Mouse (Mus musculus) hindbrain, embryonic 14.5 days (tissue): ENCODE measurements around the gene Relt. TPM values are rescaled to one million over a fixed set of nuclear protein-coding genes. Genes with fewer than 3 reads are reported as not detected.

Source experiments
- ATAC-seq: fragments of 200-750 bp; cut with Nextera tagmentation; 2 replicates; pipeline ENCODE4 v1.8.0; 2017; ENCODE audit warnings: moderate number of reproducible peaks, mild to moderate bottlenecking, moderate TSS enrichment, moderate library complexity; ENCODE audit not compliant: low FRiP score
- DNase-seq: peaks from one replicate; pipeline ENCODE4 v3.0.0-alpha.2; 2015; ENCODE audit warnings: low spot score
- H3K27ac ChIP-seq: fragments of 300-500 bp; sonication (generic); 2 replicates; pipeline ENCODE4 v1.5.1; 2014; ENCODE audit warnings: mild to moderate bottlenecking, moderate library complexity
- H3K27me3 ChIP-seq: fragments of 300-500 bp; sonication (generic); 2 replicates; pipeline ENCODE4 v1.6.1; 2014; ENCODE audit warnings: mild to moderate bottlenecking, low read length, mixed read lengths; ENCODE audit not compliant: control insufficient read depth, insufficient read depth
- H3K36me3 ChIP-seq: fragments of 300-500 bp; sonication (generic); replicated peaks from 2 replicates; pipeline ENCODE4 v1.6.1; 2014; ENCODE audit not compliant: control insufficient read depth, insufficient read depth
- H3K4me1 ChIP-seq: fragments of 300-500 bp; sonication (generic); replicated peaks from 2 replicates; pipeline ENCODE4 v1.6.1; 2014; ENCODE audit warnings: antibody characterized with exemption, low read length, mixed read lengths; ENCODE audit not compliant: control insufficient read depth, insufficient read depth
- H3K4me2 ChIP-seq: fragments of 300-500 bp; sonication (generic); replicated peaks from 2 replicates; pipeline ENCODE4 v1.6.1; 2014; ENCODE audit warnings: mild to moderate bottlenecking, moderate library complexity
- H3K4me3 ChIP-seq: fragments of 300-500 bp; sonication (generic); replicated peaks from 2 replicates; pipeline ENCODE4 v1.5.1; 2014; ENCODE audit warnings: mild to moderate bottlenecking, low read length
- H3K9ac ChIP-seq: fragments of 300-500 bp; sonication (generic); 2 replicates; pipeline ENCODE4 v1.6.1; 2014
- H3K9me3 ChIP-seq: fragments of 300-500 bp; sonication (generic); 2 replicates; pipeline ENCODE4 v1.6.1; 2016; ENCODE audit warnings: low read length; ENCODE audit not compliant: control insufficient read depth
- WGBS: fragments of 180-500 bp; shearing (Covaris S2); extraction: QIAGEN DNeasy Blood & Tissue Kit; methylation state at CpG from one replicate; pipeline ENCODE4 v1.1.7; 2014; 5-methylcytosine and 5-hydroxymethylcytosine counted together
- polyA plus RNA-seq: library from polyadenylated mRNA; unstranded; fragments of >200 nt; fragmentation: Nextera tagmentation; extraction: Ambion mirVana; gene quantifications from 2 replicates; pipeline ENCODE4 v1.2.1, GENCODE M21; 2014

Relt gene
- polyA plus RNA-seq, 1 experiment from 2014 or later: 5.0 TPM

DNA sequence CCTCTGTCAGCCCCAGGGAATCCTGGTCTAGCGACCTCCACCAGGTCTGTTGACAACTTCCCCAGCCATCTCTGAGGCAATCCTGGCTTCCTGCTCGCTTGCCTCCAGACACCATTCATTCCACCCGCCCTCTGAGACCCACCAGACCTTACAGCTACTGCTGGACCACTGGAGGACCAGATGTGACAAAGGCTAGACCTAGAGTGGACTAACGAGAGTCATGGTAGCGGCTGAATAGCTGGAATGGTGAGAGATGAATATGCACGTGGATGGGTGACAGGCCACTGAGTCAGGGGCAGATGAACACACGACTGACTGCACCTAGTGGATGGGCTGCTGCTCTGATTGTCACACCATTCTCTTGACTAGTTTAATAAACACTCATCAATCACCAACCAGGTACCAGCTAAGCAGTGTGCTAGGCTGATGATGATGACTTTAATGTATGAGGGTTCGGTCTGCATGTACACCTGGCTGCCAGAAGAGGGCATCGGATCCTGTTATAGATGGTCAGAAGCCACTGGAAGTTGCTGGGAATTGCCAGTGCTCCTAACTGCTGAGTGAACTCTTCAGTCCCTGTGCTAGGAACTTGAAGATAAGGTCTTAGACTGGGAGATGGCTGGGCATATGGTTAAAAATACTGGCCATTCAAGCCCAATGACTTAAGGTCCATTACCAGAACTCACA is 39.3 kb upstream of the Relt start:
- H3K4me1 ChIP-seq: no peaks in the 10 kb centered on the region
- H3K36me3 ChIP-seq: no peaks in the 10 kb centered on the region
- H3K9me3 ChIP-seq: no peaks in the 10 kb centered on the region
- ATAC-seq (no peak), DNase-seq (no peak)
- no peaks in the 10 kb centered on the region for H3K27me3 ChIP-seq
- WGBS: 78% methylated on average over 9 of the region's 9 CpGs
- no peak overlapping the region for H3K9ac ChIP-seq
- no peak overlapping the region for H3K4me3 ChIP-seq
- no peak overlapping the region for H3K4me2 ChIP-seq
- no peak overlapping the region for H3K27ac ChIP-seq

DNA sequence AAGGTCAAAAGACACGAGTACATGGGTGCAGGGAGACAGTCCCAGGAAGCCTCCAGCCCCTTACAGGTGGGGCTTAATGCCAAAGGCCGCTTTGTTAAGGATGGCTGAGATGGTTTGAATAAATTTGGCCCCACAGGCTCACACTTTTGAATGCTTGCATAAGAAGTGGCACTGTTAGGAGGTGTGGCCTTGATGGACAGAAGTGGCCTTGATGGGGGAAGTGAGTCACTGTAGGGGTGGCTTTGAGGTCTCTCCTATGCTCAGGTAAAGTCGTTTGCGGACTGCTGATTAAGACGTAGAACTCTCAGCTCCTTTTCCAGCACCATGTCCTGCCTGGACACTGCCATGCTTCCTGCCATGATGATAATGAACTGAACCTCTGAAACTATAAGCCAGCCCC is 34.6 kb upstream of the Relt start:
- Histone ChIP-seq H3K4me2 (no peak overlapping the region), H3K9me3 (no peaks in the 10 kb centered on the region), H3K4me1 (peaks cover 27% of the 10 kb centered on the region), H3K36me3 (no peaks in the 10 kb centered on the region), H3K9ac (no peak overlapping the region), H3K4me3 (no peak overlapping the region), H3K27me3 (no peaks in the 10 kb centered on the region), H3K27ac (no peak overlapping the region)
- no peak for DNase-seq
- WGBS: 81% methylated on average over 5 of the region's 5 CpGs
- ATAC-seq: no peak

DNA sequence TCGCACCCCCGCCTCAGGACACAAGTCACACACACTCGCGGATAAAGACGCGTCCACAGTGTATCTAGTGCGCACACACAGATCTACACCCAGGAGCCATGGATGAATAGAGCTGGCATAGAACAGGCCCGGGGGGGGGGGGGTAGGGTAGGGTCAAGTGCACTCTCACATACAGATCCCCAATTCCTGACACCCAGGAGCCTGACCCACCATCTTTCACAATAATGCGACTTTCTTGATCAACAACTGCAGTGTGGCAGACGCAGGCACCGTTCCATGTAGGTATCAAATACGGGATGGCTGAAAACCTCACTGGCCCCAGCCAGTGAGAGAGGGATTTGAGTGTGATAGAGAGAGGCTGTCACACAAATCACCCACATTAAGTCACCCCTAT is 31.6 kb upstream of the Relt start:
- Histone ChIP-seq H3K4me3 (peak overlapping the region; percentile 56), H3K9me3 (no peaks in the 10 kb centered on the region), H3K4me2 (peak overlapping the region; percentile 96), H3K27ac (0 out of 2 replicates have a peak overlapping the region, but pooled peaks have one; percentile 53), H3K27me3 (no peaks in the 10 kb centered on the region), H3K9ac (peak overlapping the region; percentile 86), H3K4me1 (peaks cover 27% of the 10 kb centered on the region), H3K36me3 (0 out of 2 replicates have a peak, but pooled peaks cover 5% of the 10 kb centered on the region)
- ATAC-seq (no peak; the same call in 1 of the 2 replicates), DNase-seq (no peak)
- 6% methylated on average over 12 of the region's 12 CpGs for WGBS

DNA sequence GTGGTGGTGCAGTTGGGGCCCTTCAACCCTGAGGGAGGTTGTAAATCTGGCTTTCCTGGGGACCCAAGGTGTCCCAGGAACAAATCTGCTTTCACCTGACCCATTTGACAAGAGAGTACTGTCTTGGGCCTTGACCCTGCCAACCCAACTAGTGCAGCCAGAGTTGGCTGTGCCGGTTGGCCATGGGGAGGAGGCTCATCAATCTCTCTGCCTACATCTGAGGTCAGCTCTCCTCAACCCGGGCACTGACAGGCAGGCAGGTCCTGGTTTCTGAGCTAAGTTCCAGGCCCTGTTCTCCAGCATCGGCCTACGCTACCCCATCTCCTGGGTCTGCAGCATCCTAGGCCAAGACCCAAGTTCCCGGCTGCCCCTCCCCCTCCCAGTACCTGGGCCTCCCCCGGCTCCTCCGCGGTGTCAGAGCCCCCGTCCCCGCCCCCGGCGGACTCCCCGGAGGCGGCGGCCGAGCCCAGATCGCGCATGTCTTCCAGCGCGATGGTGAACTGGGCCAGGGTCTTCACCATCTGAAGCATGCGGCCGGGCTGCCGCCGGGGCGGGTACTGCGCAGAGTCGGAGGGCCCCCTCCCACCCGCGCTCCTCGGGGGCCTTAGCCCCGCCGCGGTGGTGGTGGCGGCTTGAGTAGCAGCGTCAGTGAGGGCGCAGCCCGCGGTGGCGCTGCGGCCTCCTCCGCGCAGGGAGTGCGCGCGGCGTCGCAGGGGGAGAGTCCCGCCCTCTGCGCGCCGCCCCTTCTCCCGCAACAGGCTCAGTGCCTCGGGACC is 31.0 kb upstream of the Relt start:
- H3K4me3 ChIP-seq: peak overlapping the region; percentile 56
- 0 out of 2 replicates have a peak, but pooled peaks cover 11% of the 10 kb centered on the region for H3K36me3 ChIP-seq
- DNase-seq (peak; percentile 67), ATAC-seq (peak; percentile 81)
- peak overlapping the region; percentile 53 for H3K27ac ChIP-seq
- no peaks in the 10 kb centered on the region for H3K9me3 ChIP-seq
- WGBS: 3% methylated on average over 46 of the region's 53 CpGs
- peak overlapping the region; percentile 96 for H3K4me2 ChIP-seq
- peak overlapping the region; percentile 86 for H3K9ac ChIP-seq
- peaks cover 27% of the 10 kb centered on the region for H3K4me1 ChIP-seq
- H3K27me3 ChIP-seq: no peaks in the 10 kb centered on the region

DNA sequence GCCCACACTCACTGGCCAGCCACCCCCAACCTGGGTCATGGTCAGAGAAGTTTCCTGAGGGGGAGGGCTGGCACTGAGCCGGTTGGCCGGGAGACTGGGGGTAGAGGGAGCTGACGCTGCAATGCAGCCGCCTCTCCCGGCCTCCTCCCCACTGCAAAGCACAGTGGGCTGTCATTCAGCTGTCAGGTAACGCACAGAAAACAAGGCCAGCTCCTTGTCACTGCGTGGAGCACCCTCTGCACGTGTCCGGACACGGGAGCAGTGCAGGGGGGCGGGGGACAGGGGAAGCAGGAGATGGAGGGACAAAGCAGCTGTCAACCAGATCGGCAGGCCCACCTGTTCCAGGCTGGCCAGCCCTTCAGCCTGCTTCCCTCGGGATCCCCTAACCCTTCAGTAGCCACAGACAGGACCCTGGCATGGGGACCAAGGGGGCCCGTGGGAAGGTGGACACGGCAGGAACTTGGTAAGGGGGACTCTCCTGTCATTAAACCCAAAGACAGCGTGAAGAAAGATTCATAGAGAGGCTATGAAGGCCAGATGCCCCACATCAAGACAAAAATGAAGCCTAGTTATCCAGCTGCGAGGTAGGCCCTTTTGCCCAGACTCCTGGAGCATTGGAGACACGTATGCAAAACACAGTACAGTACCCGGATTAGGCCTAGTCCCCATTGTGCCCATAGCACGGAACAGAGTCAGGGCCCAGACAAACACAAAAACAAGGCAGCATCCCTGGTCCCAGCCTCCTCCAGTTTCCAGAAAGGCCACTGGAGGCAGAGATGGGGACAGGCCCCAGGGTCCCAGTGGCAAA is 30.2 kb upstream of the Relt start:
- ATAC-seq (peak; percentile 15; the same call in 1 of the 2 replicates), DNase-seq (no peak)
- H3K9me3 ChIP-seq: no peaks in the 10 kb centered on the region
- peak overlapping the region; percentile 86 for H3K9ac ChIP-seq
- H3K4me1 ChIP-seq: peaks cover 27% of the 10 kb centered on the region
- peak overlapping the region; percentile 47 for H3K27ac ChIP-seq
- peak overlapping the region; percentile 96 for H3K4me2 ChIP-seq
- H3K36me3 ChIP-seq: 0 out of 2 replicates have a peak, but pooled peaks cover 15% of the 10 kb centered on the region
- H3K4me3 ChIP-seq: peak overlapping the region; percentile 56
- H3K27me3 ChIP-seq: no peaks in the 10 kb centered on the region
- WGBS: 33% methylated on average over 20 of the region's 20 CpGs

DNA sequence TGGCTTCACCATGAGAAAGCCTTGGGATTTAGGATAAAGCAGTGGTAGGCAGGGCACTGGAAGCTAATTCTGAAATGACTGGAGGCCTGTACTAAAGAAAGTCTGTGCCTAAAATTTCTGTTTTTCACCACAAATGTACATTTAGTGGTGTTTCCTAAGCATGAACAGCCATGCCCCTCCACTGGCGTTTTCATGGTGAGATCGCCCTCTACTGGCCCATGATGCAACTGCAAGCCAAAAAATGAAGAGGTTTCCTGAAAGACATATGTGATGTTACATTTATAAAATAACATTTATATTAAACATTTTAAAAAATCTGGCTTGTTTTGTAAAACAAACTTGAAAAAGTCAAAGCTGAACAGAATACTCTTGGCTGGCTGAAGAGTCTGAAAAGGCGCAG is 23.3 kb upstream of the Relt start:
- Histone ChIP-seq H3K36me3 (peaks cover 58% of the 10 kb centered on the region), H3K9me3 (no peaks in the 10 kb centered on the region), H3K27ac (no peak overlapping the region), H3K9ac (no peak overlapping the region), H3K27me3 (no peaks in the 10 kb centered on the region), H3K4me1 (no peaks in the 10 kb centered on the region), H3K4me3 (no peak overlapping the region), H3K4me2 (no peak overlapping the region)
- DNase-seq: peak; percentile 88
- 32% methylated on average over 3 of the region's 3 CpGs for WGBS
- no peak for ATAC-seq

DNA sequence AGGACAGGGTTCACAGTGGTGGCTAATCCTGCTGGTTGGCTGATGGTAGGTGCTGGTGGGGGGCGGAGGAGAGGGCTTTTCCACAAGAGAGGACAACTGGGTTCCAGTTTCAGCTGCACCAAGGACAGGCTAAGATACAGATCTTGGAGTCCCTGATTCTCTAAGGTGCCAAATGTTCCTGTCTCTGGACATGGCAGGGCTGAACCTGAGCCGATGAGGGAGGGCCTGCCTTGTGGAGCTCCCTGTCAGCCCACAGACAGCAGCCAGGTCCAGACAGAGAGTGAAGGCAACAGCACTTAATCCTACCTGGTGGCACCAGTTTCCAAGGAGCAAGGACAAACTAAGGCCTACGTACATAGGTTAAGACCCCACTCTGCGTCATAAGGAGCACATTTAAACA is 21.2 kb upstream of the Relt start:
- Histone ChIP-seq H3K4me3 (no peak overlapping the region), H3K27ac (no peak overlapping the region), H3K9ac (no peak overlapping the region), H3K4me1 (no peaks in the 10 kb centered on the region), H3K4me2 (no peak overlapping the region), H3K27me3 (no peaks in the 10 kb centered on the region), H3K9me3 (no peaks in the 10 kb centered on the region), H3K36me3 (peaks cover 64% of the 10 kb centered on the region)
- 93% methylated on average over 4 of the region's 4 CpGs for WGBS
- ATAC-seq (no peak), DNase-seq (no peak)

DNA sequence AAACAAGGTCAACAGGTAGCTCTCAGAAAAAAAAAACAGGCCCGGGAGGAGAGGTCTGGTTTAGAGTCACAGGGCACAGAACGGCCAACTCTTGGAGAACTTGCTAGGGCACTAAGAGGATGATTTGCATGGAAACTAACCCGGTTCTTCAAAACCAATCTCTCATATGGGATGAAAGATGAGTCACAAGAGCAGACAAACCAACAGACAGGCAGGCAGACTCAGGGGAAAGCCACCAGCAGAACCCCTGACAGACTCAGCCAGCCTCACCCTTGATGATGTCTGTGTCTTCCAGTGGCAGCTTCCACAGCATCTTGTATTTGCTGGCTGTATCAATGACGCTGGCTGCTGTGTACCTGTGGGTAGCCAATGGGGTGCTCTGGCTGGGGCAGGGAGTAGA is 18.7 kb upstream of the Relt start:
- Histone ChIP-seq H3K4me2 (no peak overlapping the region), H3K36me3 (peaks cover 79% of the 10 kb centered on the region), H3K27me3 (no peaks in the 10 kb centered on the region), H3K9ac (no peak overlapping the region), H3K4me1 (no peaks in the 10 kb centered on the region), H3K27ac (no peak overlapping the region), H3K4me3 (no peak overlapping the region), H3K9me3 (no peaks in the 10 kb centered on the region)
- WGBS: 92% methylated on average over 4 of the region's 4 CpGs
- no peak for DNase-seq
- ATAC-seq: no peak

DNA sequence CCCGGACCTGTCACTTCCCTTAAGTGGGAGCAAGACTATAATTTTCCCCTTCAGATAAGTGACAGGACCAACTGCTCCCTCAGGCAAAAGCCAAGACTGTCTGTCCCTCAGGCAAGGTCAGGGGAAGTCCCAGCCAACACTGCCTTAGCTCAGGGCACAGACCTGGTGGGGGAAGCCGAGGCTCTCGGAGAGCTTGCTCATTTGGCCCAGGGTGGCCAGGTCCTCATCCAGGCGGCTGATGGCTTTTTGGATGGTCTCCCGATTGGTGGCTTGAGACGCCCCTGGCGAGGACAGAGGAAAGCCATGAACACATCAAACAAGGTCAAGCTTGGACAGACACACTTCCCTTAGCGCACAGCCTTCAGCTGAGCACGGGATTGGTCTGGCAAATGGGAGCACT is 18.3 kb upstream of the Relt start:
- Histone ChIP-seq H3K9me3 (no peaks in the 10 kb centered on the region), H3K27me3 (no peaks in the 10 kb centered on the region), H3K4me3 (no peak overlapping the region), H3K9ac (no peak overlapping the region), H3K4me2 (no peak overlapping the region), H3K4me1 (no peaks in the 10 kb centered on the region), H3K36me3 (peaks cover 83% of the 10 kb centered on the region), H3K27ac (no peak overlapping the region)
- ATAC-seq (no peak), DNase-seq (no peak)
- 96% methylated on average over 9 of the region's 9 CpGs for WGBS
